Mouse (Mus musculus) midbrain, embryonic 15.5 days (tissue): ENCODE data around the gene Tmem242. TPM values are rescaled to one million over a fixed set of nuclear protein-coding genes. Genes with fewer than 3 reads are reported as not detected.

Experiments used
- ATAC-seq: fragments of 200-750 bp; cut with Nextera tagmentation; replicated peaks from 2 replicates; pipeline ENCODE4 v1.8.0; 2017; ENCODE audit warnings: moderate TSS enrichment
- H3K27ac ChIP-seq: fragments of 300-500 bp; sonication (generic); 2 replicates; pipeline ENCODE4 v1.5.1; 2015; ENCODE audit warnings: mild to moderate bottlenecking, inconsistent platforms
- H3K27me3 ChIP-seq: fragments of 300-500 bp; sonication (generic); replicated peaks from 2 replicates; pipeline ENCODE4 v1.6.1; 2015; ENCODE audit warnings: inconsistent platforms
- H3K36me3 ChIP-seq: fragments of 300-500 bp; sonication (generic); replicated peaks from 2 replicates; pipeline ENCODE4 v1.6.1; 2015; ENCODE audit warnings: inconsistent platforms
- H3K4me1 ChIP-seq: fragments of 300-500 bp; sonication (generic); 2 replicates; pipeline ENCODE4 v1.6.1; 2015; ENCODE audit warnings: inconsistent platforms
- H3K4me2 ChIP-seq: fragments of 300-500 bp; sonication (generic); 2 replicates; pipeline ENCODE4 v1.6.1; 2015; ENCODE audit warnings: inconsistent platforms, mild to moderate bottlenecking, moderate library complexity
- H3K4me3 ChIP-seq: fragments of 300-500 bp; sonication (generic); 2 replicates; pipeline ENCODE4 v1.5.1; 2015; ENCODE audit warnings: mild to moderate bottlenecking, inconsistent platforms
- H3K9ac ChIP-seq: fragments of 300-500 bp; sonication (generic); 2 replicates; pipeline ENCODE4 v1.6.1; 2015; ENCODE audit warnings: mild to moderate bottlenecking, inconsistent platforms
- H3K9me3 ChIP-seq: fragments of 300-500 bp; sonication (generic); 2 replicates; pipeline ENCODE4 v1.6.1; 2016; ENCODE audit warnings: inconsistent platforms
- WGBS: fragments of 180-500 bp; shearing (Covaris S2); methylation state at CpG from one replicate; pipeline ENCODE4 v1.1.7; 2015; ENCODE audit warnings: mixed read lengths; 5-methylcytosine and 5-hydroxymethylcytosine counted together
- polyA plus RNA-seq: library from polyadenylated mRNA; unstranded; fragments of >200 nt; fragmentation: Nextera tagmentation; extraction: Ambion mirVana; gene quantifications from 2 replicates; pipeline ENCODE4 v1.2.1, GENCODE M21; 2015

The Tmem242 gene
- polyA plus RNA-seq, result 93.6 and 96.3 TPM in 2 replicates

GRCm38 (mm10) chr17:5440159-5440971, at the start of gene Tmem242:
Gene Tmem242 (minus strand): TSS chr17:5440259.
- Histone ChIP-seq H3K4me1 (peaks cover 27% of the 10 kb centered on the region), H3K36me3 (no peaks in the 10 kb centered on the region), H3K9ac (peak within 1 kb of the TSS; percentile 74), H3K4me3 (peak within 1 kb of the TSS; percentile 69), H3K27me3 (no peaks in the 10 kb centered on the region), H3K9me3 (no peaks in the 10 kb centered on the region), H3K4me2 (peak within 1 kb of the TSS; percentile 85), H3K27ac (peak within 1 kb of the TSS; percentile 80)
- peak; percentile 96 for ATAC-seq
- under 1% methylated on average over 27 of the region's 27 CpGs for WGBS

- Histone ChIP-seq H3K4me3 (no peak overlapping the region), H3K9me3 (no peaks in the 10 kb centered on the region), H3K9ac (no peak overlapping the region), H3K4me2 (no peak overlapping the region), H3K36me3 (no peaks in the 10 kb centered on the region), H3K4me1 (peaks cover 8% of the 10 kb centered on the region), H3K27ac (no peak overlapping the region), H3K27me3 (no peaks in the 10 kb centered on the region)
- WGBS, result 74% methylated on average over 9 of the region's 9 CpGs
- no peak for ATAC-seq
Measured at GRCm38 (mm10) chr17:5488156-5488555, 48.1 kb upstream of the Tmem242 start.

- WGBS, result 86% methylated on average over 1 of the region's 1 CpGs
- no peak for ATAC-seq
Measured at GRCm38 (mm10) chr17:5484663-5485062, 44.6 kb upstream of the Tmem242 start.

GRCm38 (mm10) chr17:5483456-5483855, 43.4 kb upstream of the Tmem242 start:
- Histone ChIP-seq H3K4me2 (no peak overlapping the region), H3K27ac (no peak overlapping the region), H3K4me3 (no peak overlapping the region), H3K36me3 (no peaks in the 10 kb centered on the region), H3K27me3 (no peaks in the 10 kb centered on the region), H3K4me1 (no peaks in the 10 kb centered on the region), H3K9ac (no peak overlapping the region), H3K9me3 (no peaks in the 10 kb centered on the region)
- no peak for ATAC-seq
- 76% methylated on average over 4 of the region's 4 CpGs for WGBS

More at GRCm38 (mm10) chr17:5484663-5485062, 44.6 kb upstream of the Tmem242 start:
- Histone ChIP-seq H3K9me3 (no peaks in the 10 kb centered on the region), H3K27me3 (no peaks in the 10 kb centered on the region), H3K9ac (no peak overlapping the region), H3K36me3 (no peaks in the 10 kb centered on the region), H3K4me2 (no peak overlapping the region), H3K27ac (no peak overlapping the region), H3K4me1 (no peaks in the 10 kb centered on the region), H3K4me3 (no peak overlapping the region)

GRCm38 (mm10) chr17:5475960-5476725, 36.1 kb upstream of the Tmem242 start:
- Histone ChIP-seq H3K27ac (no peak overlapping the region), H3K9ac (no peak overlapping the region), H3K4me1 (no peaks in the 10 kb centered on the region), H3K4me3 (no peak overlapping the region), H3K4me2 (no peak overlapping the region), H3K27me3 (no peaks in the 10 kb centered on the region), H3K9me3 (no peaks in the 10 kb centered on the region), H3K36me3 (no peaks in the 10 kb centered on the region)
- no peak for ATAC-seq
- WGBS, result 62% methylated on average over 14 of the region's 14 CpGs

- no peak overlapping the region for H3K9ac ChIP-seq
- WGBS, result 45% methylated on average over 3 of the region's 3 CpGs
Measured at GRCm38 (mm10) chr17:5472268-5472667, 32.2 kb upstream of the Tmem242 start.

GRCm38 (mm10) chr17:5467177-5467576, 27.1 kb upstream of the Tmem242 start:
- H3K27me3 ChIP-seq, result no peaks in the 10 kb centered on the region
- no peak for ATAC-seq
- H3K4me2 ChIP-seq, result no peak overlapping the region
- no peaks in the 10 kb centered on the region for H3K9me3 ChIP-seq
- H3K4me1 ChIP-seq, result no peaks in the 10 kb centered on the region
- H3K27ac ChIP-seq, result no peak overlapping the region
- H3K9ac ChIP-seq, result no peak overlapping the region
- WGBS, result 43% methylated on average over 4 of the region's 4 CpGs
- H3K36me3 ChIP-seq, result no peaks in the 10 kb centered on the region
- H3K4me3 ChIP-seq, result no peak overlapping the region

More at GRCm38 (mm10) chr17:5472268-5472667, 32.2 kb upstream of the Tmem242 start:
- Histone ChIP-seq H3K4me2 (no peak overlapping the region), H3K9me3 (no peaks in the 10 kb centered on the region), H3K4me1 (no peaks in the 10 kb centered on the region), H3K27me3 (no peaks in the 10 kb centered on the region), H3K27ac (no peak overlapping the region), H3K4me3 (no peak overlapping the region), H3K36me3 (no peaks in the 10 kb centered on the region)
- ATAC-seq, result no peak

GRCm38 (mm10) chr17:5466736-5467135, 26.7 kb upstream of the Tmem242 start:
- H3K9ac ChIP-seq, result no peak overlapping the region
- H3K4me1 ChIP-seq, result no peaks in the 10 kb centered on the region
- H3K27me3 ChIP-seq, result no peaks in the 10 kb centered on the region
- no peaks in the 10 kb centered on the region for H3K9me3 ChIP-seq
- no peak overlapping the region for H3K4me2 ChIP-seq
- ATAC-seq, result no peak
- no peak overlapping the region for H3K4me3 ChIP-seq
- no peak overlapping the region for H3K27ac ChIP-seq
- no peaks in the 10 kb centered on the region for H3K36me3 ChIP-seq
- 73% methylated on average over 8 of the region's 8 CpGs for WGBS

GRCm38 (mm10) chr17:5463912-5464311, 23.9 kb upstream of the Tmem242 start:
- no peak overlapping the region for H3K27ac ChIP-seq
- ATAC-seq, result no peak
- H3K4me1 ChIP-seq, result no peaks in the 10 kb centered on the region
- no peaks in the 10 kb centered on the region for H3K36me3 ChIP-seq
- H3K9me3 ChIP-seq, result no peaks in the 10 kb centered on the region
- H3K4me2 ChIP-seq, result no peak overlapping the region
- H3K27me3 ChIP-seq, result no peaks in the 10 kb centered on the region
- no peak overlapping the region for H3K9ac ChIP-seq
- WGBS, result 94% methylated on average over 2 of the region's 2 CpGs
- no peak overlapping the region for H3K4me3 ChIP-seq

GRCm38 (mm10) chr17:5453657-5454056, 13.6 kb upstream of the Tmem242 start:
- 82% methylated on average over 4 of the region's 4 CpGs for WGBS

GRCm38 (mm10) chr17:5443751-5444150, 3.7 kb upstream of the Tmem242 start:
- H3K9me3 ChIP-seq, result no peaks in the 10 kb centered on the region
- H3K4me2 ChIP-seq, result no peak overlapping the region
- no peaks in the 10 kb centered on the region; the same call in 1 of the 2 replicates for H3K27me3 ChIP-seq
- H3K9ac ChIP-seq, result no peak overlapping the region
- 64% methylated on average over 5 of the region's 5 CpGs for WGBS
- no peak overlapping the region for H3K27ac ChIP-seq
- peaks cover 13% of the 10 kb centered on the region for H3K4me1 ChIP-seq
- no peak overlapping the region for H3K4me3 ChIP-seq
- no peak for ATAC-seq
- no peaks in the 10 kb centered on the region for H3K36me3 ChIP-seq

More at GRCm38 (mm10) chr17:5453657-5454056, 13.6 kb upstream of the Tmem242 start:
- H3K4me2 ChIP-seq, result no peak overlapping the region
- H3K27me3 ChIP-seq, result no peaks in the 10 kb centered on the region
- H3K27ac ChIP-seq, result no peak overlapping the region
- H3K4me3 ChIP-seq, result no peak overlapping the region
- H3K4me1 ChIP-seq, result no peaks in the 10 kb centered on the region
- no peak for ATAC-seq
- no peaks in the 10 kb centered on the region for H3K36me3 ChIP-seq
- no peaks in the 10 kb centered on the region for H3K9me3 ChIP-seq
- no peak overlapping the region for H3K9ac ChIP-seq

GRCm38 (mm10) chr17:5443260-5443659, 3.2 kb upstream of the Tmem242 start:
- no peaks in the 10 kb centered on the region for H3K9me3 ChIP-seq
- WGBS, result 72% methylated on average over 3 of the region's 3 CpGs
- no peak overlapping the region for H3K27ac ChIP-seq
- peaks cover 17% of the 10 kb centered on the region for H3K4me1 ChIP-seq
- ATAC-seq, result no peak
- no peak overlapping the region for H3K4me2 ChIP-seq
- no peaks in the 10 kb centered on the region; the same call in 1 of the 2 replicates for H3K27me3 ChIP-seq
- no peaks in the 10 kb centered on the region for H3K36me3 ChIP-seq
- H3K9ac ChIP-seq, result no peak overlapping the region
- no peak overlapping the region for H3K4me3 ChIP-seq
